Mouse (Mus musculus) stomach, embryonic 15.5 days (tissue): ENCODE data around the gene Ccng2. TPM values are rescaled to one million over a fixed set of nuclear protein-coding genes. Genes with fewer than 3 reads are reported as not detected.

Source experiments
- ATAC-seq: fragments of 200-750 bp; cut with Nextera tagmentation; 2 replicates; pipeline ENCODE4 v1.8.0; 2017; ENCODE audit warnings: low read depth, moderate number of reproducible peaks, moderate TSS enrichment; ENCODE audit not compliant: insufficient read depth, low FRiP score
- H3K27ac ChIP-seq: fragments of 300-500 bp; sonication (generic); 2 replicates; pipeline ENCODE4 v1.5.1; 2015; ENCODE audit warnings: mild to moderate bottlenecking, inconsistent platforms
- H3K27me3 ChIP-seq: fragments of 300-500 bp; sonication (generic); replicated peaks from 2 replicates; pipeline ENCODE4 v1.6.1; 2015; ENCODE audit warnings: inconsistent platforms
- H3K36me3 ChIP-seq: fragments of 300-500 bp; sonication (generic); 2 replicates; pipeline ENCODE4 v1.6.1; 2015; ENCODE audit warnings: inconsistent platforms
- H3K4me1 ChIP-seq: fragments of 300-500 bp; sonication (generic); 2 replicates; pipeline ENCODE4 v1.6.1; 2015; ENCODE audit warnings: inconsistent platforms
- H3K4me2 ChIP-seq: fragments of 300-500 bp; sonication (generic); 2 replicates; pipeline ENCODE4 v1.6.1; 2015; ENCODE audit warnings: mild to moderate bottlenecking, inconsistent platforms
- H3K4me3 ChIP-seq: fragments of 300-500 bp; sonication (generic); replicated peaks from 2 replicates; pipeline ENCODE4 v1.5.1; 2015; ENCODE audit warnings: inconsistent platforms
- H3K9ac ChIP-seq: fragments of 300-500 bp; sonication (generic); 2 replicates; pipeline ENCODE4 v1.6.1; 2015; ENCODE audit warnings: inconsistent platforms
- H3K9me3 ChIP-seq: fragments of 300-500 bp; sonication (generic); 2 replicates; pipeline ENCODE4 v1.6.1; 2016; ENCODE audit warnings: inconsistent platforms
- WGBS: fragments of 180-500 bp; shearing (Covaris S2); methylation state at CpG from one replicate; pipeline ENCODE4 v1.1.7; 2015; 5-methylcytosine and 5-hydroxymethylcytosine counted together
- polyA plus RNA-seq: library from polyadenylated mRNA; unstranded; fragments of >200 nt; fragmentation: Nextera tagmentation; extraction: Ambion mirVana; gene quantifications from 2 replicates; pipeline ENCODE4 v1.2.1, GENCODE M21; 2015

Ccng2 gene
- polyA plus RNA-seq, 1 experiment from 2014 or later: 38.8 TPM

- Histone ChIP-seq H3K9me3 (no peaks in the 10 kb centered on the region), H3K27me3 (no peaks in the 10 kb centered on the region), H3K4me1 (no peaks in the 10 kb centered on the region), H3K4me3 (no peak overlapping the region), H3K9ac (no peak overlapping the region), H3K27ac (no peak overlapping the region), H3K4me2 (no peak overlapping the region), H3K36me3 (no peaks in the 10 kb centered on the region)
- peak; percentile 91; the same call in 1 of the 2 replicates for ATAC-seq
- 71% methylated on average over 8 of the region's 8 CpGs for WGBS
These were observed 27.2 kb upstream of the Ccng2 start for GRCm38 (mm10) chr5:93239590-93240544.

- Histone ChIP-seq H3K9ac (no peak overlapping the region), H3K36me3 (no peaks in the 10 kb centered on the region), H3K4me2 (no peak overlapping the region), H3K4me3 (no peak overlapping the region), H3K27ac (no peak overlapping the region), H3K4me1 (no peaks in the 10 kb centered on the region), H3K9me3 (no peaks in the 10 kb centered on the region), H3K27me3 (no peaks in the 10 kb centered on the region)
- WGBS: 64% methylated on average over 2 of the region's 2 CpGs
- no peak for ATAC-seq
These were observed 21.8 kb upstream of the Ccng2 start for GRCm38 (mm10) chr5:93245280-93245679.

GRCm38 (mm10) chr5:93249940-93250578 is 17.0 kb upstream of the Ccng2 start:
- no peak overlapping the region for H3K9ac ChIP-seq
- no peak overlapping the region for H3K4me2 ChIP-seq
- no peaks in the 10 kb centered on the region for H3K9me3 ChIP-seq
- no peaks in the 10 kb centered on the region for H3K4me1 ChIP-seq
- no peaks in the 10 kb centered on the region for H3K27me3 ChIP-seq
- ATAC-seq: no peak
- H3K4me3 ChIP-seq: no peak overlapping the region
- H3K27ac ChIP-seq: no peak overlapping the region
- H3K36me3 ChIP-seq: no peaks in the 10 kb centered on the region
- 69% methylated on average over 6 of the region's 6 CpGs for WGBS

DNA sequence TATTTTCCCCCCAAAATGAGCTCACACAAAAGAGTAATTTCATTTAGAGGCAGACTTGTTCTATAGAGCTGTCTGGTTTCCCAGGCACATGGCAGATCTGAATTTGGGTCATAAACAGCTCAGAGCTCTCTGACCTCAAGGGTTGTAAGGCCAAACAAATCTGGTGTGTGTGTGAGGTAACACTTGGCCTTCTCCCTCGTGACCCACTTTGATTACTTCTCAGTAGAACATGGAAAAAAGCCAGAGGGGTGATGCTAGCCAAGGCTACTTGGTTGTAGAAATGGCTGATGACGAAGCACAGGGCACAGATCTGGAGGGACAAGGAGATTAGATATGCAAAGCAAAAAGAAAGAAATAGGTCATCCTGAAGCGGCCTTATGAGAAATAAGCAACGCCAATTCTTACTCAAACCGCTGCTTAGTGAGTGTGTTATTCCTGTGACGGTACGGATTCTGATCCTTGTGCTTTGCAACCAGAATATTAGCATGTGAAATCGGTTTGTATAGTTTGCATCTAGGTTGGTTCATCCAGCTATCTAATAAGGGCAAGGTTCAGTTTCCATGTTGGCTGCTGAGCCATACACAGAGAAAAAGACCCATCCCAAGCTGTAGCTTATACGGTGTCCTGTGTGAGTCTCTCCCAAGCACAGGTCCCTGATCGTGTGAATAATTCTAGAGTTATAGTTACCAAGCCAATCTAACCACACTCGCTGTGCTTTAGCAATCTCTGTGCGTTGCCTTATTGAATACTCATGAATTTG is 15.9 kb upstream of the Ccng2 start:
- no peak for ATAC-seq
- 83% methylated on average over 12 of the region's 12 CpGs for WGBS

GRCm38 (mm10) chr5:93255759-93256265 is 11.2 kb upstream of the Ccng2 start:
- H3K4me3 ChIP-seq: no peak overlapping the region
- no peak overlapping the region for H3K27ac ChIP-seq
- 86% methylated on average over 5 of the region's 5 CpGs for WGBS
- no peaks in the 10 kb centered on the region for H3K27me3 ChIP-seq
- H3K36me3 ChIP-seq: no peaks in the 10 kb centered on the region
- no peaks in the 10 kb centered on the region for H3K4me1 ChIP-seq
- H3K9ac ChIP-seq: no peak overlapping the region
- no peaks in the 10 kb centered on the region for H3K9me3 ChIP-seq
- H3K4me2 ChIP-seq: no peak overlapping the region
- ATAC-seq: no peak

More for the DNA sequence above, 15.9 kb upstream of the Ccng2 start:
- Histone ChIP-seq H3K9ac (no peak overlapping the region), H3K27me3 (no peaks in the 10 kb centered on the region), H3K4me2 (no peak overlapping the region), H3K9me3 (no peaks in the 10 kb centered on the region), H3K4me3 (no peak overlapping the region), H3K4me1 (no peaks in the 10 kb centered on the region), H3K36me3 (no peaks in the 10 kb centered on the region), H3K27ac (no peak overlapping the region)

GRCm38 (mm10) chr5:93256820-93257405 is 10.1 kb upstream of the Ccng2 start:
- Histone ChIP-seq H3K9ac (no peak overlapping the region), H3K4me1 (no peaks in the 10 kb centered on the region), H3K9me3 (no peaks in the 10 kb centered on the region), H3K27me3 (no peaks in the 10 kb centered on the region), H3K36me3 (no peaks in the 10 kb centered on the region), H3K4me2 (no peak overlapping the region), H3K27ac (no peak overlapping the region), H3K4me3 (no peak overlapping the region)
- no peak for ATAC-seq

DNA sequence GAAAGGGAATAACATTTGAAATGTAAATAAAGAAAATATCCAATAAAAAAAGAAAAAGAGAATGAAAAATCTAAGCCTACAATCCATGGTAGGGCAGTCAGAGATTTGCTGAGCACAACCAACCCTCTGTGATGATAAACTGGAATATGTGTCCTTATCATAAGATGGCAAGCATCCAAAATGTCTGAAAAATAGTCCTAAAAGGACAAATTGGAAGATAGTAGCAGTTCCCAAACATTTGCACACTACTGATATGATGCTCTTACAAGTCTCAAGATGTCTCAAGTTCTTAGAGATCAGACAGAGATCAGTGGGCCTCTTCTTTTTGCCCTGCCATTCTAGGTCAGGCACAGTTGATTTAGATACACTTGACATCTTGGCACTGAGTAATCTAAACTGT is 7.7 kb upstream of the Ccng2 start:
- H3K36me3 ChIP-seq: no peaks in the 10 kb centered on the region
- no peaks in the 10 kb centered on the region for H3K4me1 ChIP-seq
- H3K4me2 ChIP-seq: no peak overlapping the region
- ATAC-seq: no peak
- H3K4me3 ChIP-seq: no peak overlapping the region
- H3K27me3 ChIP-seq: no peaks in the 10 kb centered on the region
- H3K9me3 ChIP-seq: no peaks in the 10 kb centered on the region
- H3K9ac ChIP-seq: no peak overlapping the region
- no peak overlapping the region for H3K27ac ChIP-seq

DNA sequence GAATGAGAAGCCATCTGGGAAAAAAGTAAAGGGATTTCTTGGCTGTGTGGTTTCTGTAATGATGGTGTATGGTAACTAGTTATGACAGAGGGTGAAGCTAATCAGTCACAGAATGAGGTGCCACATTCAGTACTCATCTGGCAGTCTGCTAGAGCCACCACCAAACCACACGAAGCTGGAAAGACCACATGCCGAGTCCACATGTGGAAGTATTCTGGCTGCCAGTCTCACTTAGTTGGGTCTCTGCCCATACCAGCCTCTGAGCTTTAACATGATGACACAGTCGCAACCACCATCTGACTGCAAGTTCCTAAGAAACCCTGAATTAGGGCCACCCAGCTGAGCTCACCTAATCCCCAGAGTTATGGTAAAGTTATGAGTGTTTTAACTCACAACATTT is 6.1 kb upstream of the Ccng2 start:
- Histone ChIP-seq H3K4me3 (no peak overlapping the region), H3K27me3 (no peaks in the 10 kb centered on the region), H3K27ac (no peak overlapping the region), H3K9ac (no peak overlapping the region), H3K4me2 (no peak overlapping the region), H3K9me3 (no peaks in the 10 kb centered on the region), H3K4me1 (no peaks in the 10 kb centered on the region), H3K36me3 (no peaks in the 10 kb centered on the region)
- WGBS: 66% methylated on average over 3 of the region's 3 CpGs
- no peak for ATAC-seq

DNA sequence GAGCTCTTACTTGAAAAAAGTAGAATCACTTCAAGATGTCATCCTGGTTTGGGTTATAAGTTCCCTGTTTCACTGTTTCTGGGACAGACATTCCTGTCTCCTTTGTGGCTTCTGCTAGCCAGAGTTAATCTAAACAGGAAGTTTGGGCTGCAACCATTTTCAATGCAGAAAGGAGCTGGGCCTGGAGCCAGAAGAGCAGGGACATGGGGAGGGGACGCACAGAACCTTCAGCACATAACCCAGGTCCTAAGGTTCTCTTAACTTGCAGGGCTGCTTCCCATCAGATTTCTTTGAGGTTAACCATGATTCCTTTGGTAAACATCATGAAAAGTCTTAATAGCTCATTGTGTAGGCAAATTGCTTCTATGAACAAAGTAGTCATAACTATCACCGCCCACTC is 4.3 kb upstream of the Ccng2 start:
- Histone ChIP-seq H3K4me1 (no peaks in the 10 kb centered on the region), H3K27me3 (no peaks in the 10 kb centered on the region), H3K4me3 (no peak overlapping the region), H3K36me3 (no peaks in the 10 kb centered on the region), H3K9me3 (no peaks in the 10 kb centered on the region), H3K27ac (no peak overlapping the region), H3K4me2 (no peak overlapping the region), H3K9ac (no peak overlapping the region)
- 71% methylated on average over 2 of the region's 2 CpGs for WGBS
- ATAC-seq: no peak

- Histone ChIP-seq H3K4me1 (no peaks in the 10 kb centered on the region), H3K36me3 (no peaks in the 10 kb centered on the region), H3K27me3 (no peaks in the 10 kb centered on the region), H3K4me3 (no peak overlapping the region), H3K9me3 (no peaks in the 10 kb centered on the region), H3K27ac (no peak overlapping the region), H3K9ac (no peak overlapping the region), H3K4me2 (no peak overlapping the region)
- ATAC-seq: no peak
- WGBS: 84% methylated on average over 6 of the region's 6 CpGs
These were observed 3.5 kb upstream of the Ccng2 start for GRCm38 (mm10) chr5:93263396-93264075.

DNA sequence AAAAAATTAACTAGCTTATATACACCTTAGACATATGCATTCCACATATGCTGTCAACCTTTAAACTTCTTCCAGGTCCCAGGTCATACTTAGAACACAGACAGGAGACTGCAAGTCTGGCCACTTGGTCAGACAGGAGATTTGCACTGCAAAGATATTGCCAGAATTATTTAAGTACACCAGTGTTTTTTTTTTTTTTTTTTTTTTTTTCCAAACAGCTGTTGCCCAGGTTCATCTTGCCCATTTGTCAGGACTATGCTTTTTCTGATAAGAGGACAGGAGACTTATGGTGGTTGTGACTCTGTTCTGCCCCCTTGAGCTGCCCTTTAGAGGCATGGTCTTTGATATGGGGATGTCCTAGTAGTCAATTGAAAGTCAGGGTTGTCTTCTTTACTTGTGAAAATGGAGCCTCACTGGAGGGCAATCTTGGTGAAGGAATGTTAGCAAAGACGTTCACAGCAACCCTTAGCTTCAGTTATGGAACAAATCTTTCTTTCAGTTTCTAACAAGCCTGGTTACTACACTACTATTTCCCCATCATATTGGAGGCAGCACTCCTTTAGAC is 2.8 kb upstream of the Ccng2 start:
- Histone ChIP-seq H3K27me3 (no peaks in the 10 kb centered on the region), H3K27ac (no peak overlapping the region), H3K4me1 (no peaks in the 10 kb centered on the region), H3K9me3 (no peaks in the 10 kb centered on the region), H3K4me2 (no peak overlapping the region), H3K4me3 (no peak overlapping the region), H3K36me3 (no peaks in the 10 kb centered on the region), H3K9ac (no peak overlapping the region)
- no peak for ATAC-seq
- 58% methylated on average over 1 of the region's 1 CpGs for WGBS
